Mouse (Mus musculus) forebrain, embryonic 13.5 days (tissue): ENCODE measurements around the gene Fam198b. TPM values are rescaled to one million over a fixed set of nuclear protein-coding genes. Genes with fewer than 3 reads are reported as not detected.

Experiments used
- ATAC-seq: fragments of 200-750 bp; cut with Nextera tagmentation; 2 replicates; pipeline ENCODE4 v1.8.0; 2017
- H3K27ac ChIP-seq: fragments of 300-500 bp; sonication (generic); 2 replicates; pipeline ENCODE4 v1.5.1; 2015; ENCODE audit warnings: inconsistent platforms, mild to moderate bottlenecking, moderate library complexity
- H3K27me3 ChIP-seq: fragments of 300-500 bp; sonication (generic); 2 replicates; pipeline ENCODE4 v1.6.1; 2015; ENCODE audit warnings: mild to moderate bottlenecking, inconsistent platforms
- H3K36me3 ChIP-seq: fragments of 300-500 bp; sonication (generic); 2 replicates; pipeline ENCODE4 v1.6.1; 2015; ENCODE audit warnings: mild to moderate bottlenecking, inconsistent platforms; ENCODE audit not compliant: poor library complexity, severe bottlenecking
- H3K4me1 ChIP-seq: fragments of 300-500 bp; sonication (generic); 2 replicates; pipeline ENCODE4 v1.6.1; 2015; ENCODE audit warnings: inconsistent platforms
- H3K4me2 ChIP-seq: fragments of 300-500 bp; sonication (generic); 2 replicates; pipeline ENCODE4 v1.6.1; 2015; ENCODE audit warnings: inconsistent platforms, mild to moderate bottlenecking, moderate library complexity
- H3K4me3 ChIP-seq: fragments of 300-500 bp; sonication (generic); 2 replicates; pipeline ENCODE4 v1.5.1; 2015; ENCODE audit warnings: mild to moderate bottlenecking, inconsistent platforms
- H3K9ac ChIP-seq: fragments of 300-500 bp; sonication (generic); 2 replicates; pipeline ENCODE4 v1.6.1; 2015; ENCODE audit warnings: mild to moderate bottlenecking, inconsistent platforms
- H3K9me3 ChIP-seq: fragments of 300-500 bp; sonication (generic); replicated peaks from 2 replicates; pipeline ENCODE4 v1.6.1; 2016; ENCODE audit warnings: inconsistent platforms
- WGBS: fragments of 180-500 bp; shearing (Covaris S2); methylation state at CpG from one replicate; pipeline ENCODE4 v1.1.7; 2015; 5-methylcytosine and 5-hydroxymethylcytosine counted together
- polyA plus RNA-seq: library from polyadenylated mRNA; unstranded; fragments of >200 nt; fragmentation: Nextera tagmentation; extraction: Ambion mirVana; gene quantifications from 2 replicates; pipeline ENCODE4 v1.2.1, GENCODE M21; 2015

The Fam198b gene
- polyA plus RNA-seq, 1 experiment from 2014 or later, result 0.79 TPM

DNA sequence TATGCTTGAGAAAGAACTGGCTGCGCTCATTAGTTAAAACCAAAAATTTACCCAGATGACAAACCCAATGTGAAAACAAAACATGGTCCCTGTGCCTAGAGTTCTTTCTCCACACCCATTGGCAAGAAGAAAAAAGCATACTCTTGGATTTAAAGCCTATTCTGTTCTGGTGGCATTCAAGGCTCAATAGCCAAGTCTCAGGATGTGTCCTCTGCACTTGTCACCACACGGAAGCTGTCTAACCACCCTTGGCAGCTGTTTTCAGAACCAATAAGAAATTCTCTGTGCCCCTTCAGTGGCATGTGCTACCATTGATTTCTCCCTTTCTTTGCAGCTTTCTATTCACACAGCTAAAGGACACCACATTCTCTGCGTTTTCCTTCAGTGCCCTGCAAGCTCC is 26.1 kb upstream of the Fam198b start:
- Histone ChIP-seq H3K9ac (no peak overlapping the region), H3K4me2 (no peak overlapping the region), H3K27ac (0 out of 2 replicates have a peak overlapping the region, but pooled peaks have one; percentile 7), H3K4me3 (no peak overlapping the region), H3K36me3 (no peaks in the 10 kb centered on the region), H3K9me3 (no peaks in the 10 kb centered on the region), H3K4me1 (peaks cover 11% of the 10 kb centered on the region; the same call in 1 of the 2 replicates), H3K27me3 (no peaks in the 10 kb centered on the region)
- peak; percentile 64 for ATAC-seq
- WGBS, result 44% methylated on average over 3 of the region's 3 CpGs

DNA sequence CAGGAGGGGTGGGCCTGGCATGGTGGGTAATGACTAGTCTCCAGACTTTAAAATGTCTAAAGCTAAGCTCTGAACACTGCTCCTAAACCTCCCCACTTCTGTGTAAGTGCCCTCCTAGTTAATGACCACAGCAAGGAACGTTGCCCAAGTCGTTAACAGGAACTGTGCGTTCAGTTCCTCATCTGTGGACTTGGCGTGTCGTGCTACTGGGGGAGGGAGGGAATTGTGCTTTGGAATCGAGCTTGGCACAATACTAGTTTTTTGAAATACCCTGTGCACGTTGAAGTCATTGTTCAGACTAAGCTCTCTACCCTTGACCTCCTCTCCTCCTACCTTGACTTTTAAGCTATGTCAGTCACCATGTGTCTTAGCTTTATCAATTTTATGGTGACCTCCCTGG is 19.5 kb upstream of the Fam198b start:
- H3K36me3 ChIP-seq, result no peaks in the 10 kb centered on the region
- H3K9ac ChIP-seq, result no peak overlapping the region
- peaks cover 17% of the 10 kb centered on the region for H3K4me1 ChIP-seq
- 43% methylated on average over 7 of the region's 7 CpGs for WGBS
- H3K27me3 ChIP-seq, result no peaks in the 10 kb centered on the region
- H3K4me2 ChIP-seq, result no peak overlapping the region
- no peak overlapping the region for H3K4me3 ChIP-seq
- ATAC-seq, result no peak; the same call in 1 of the 2 replicates
- no peaks in the 10 kb centered on the region for H3K9me3 ChIP-seq
- H3K27ac ChIP-seq, result no peak overlapping the region

GRCm38 (mm10) chr3:79866089-79866488 is 18.2 kb upstream of the Fam198b start:
- H3K36me3 ChIP-seq, result no peaks in the 10 kb centered on the region
- no peak for ATAC-seq
- no peak overlapping the region for H3K4me2 ChIP-seq
- H3K4me1 ChIP-seq, result peaks cover 17% of the 10 kb centered on the region
- H3K9me3 ChIP-seq, result no peaks in the 10 kb centered on the region
- no peaks in the 10 kb centered on the region for H3K27me3 ChIP-seq
- 78% methylated on average over 3 of the region's 3 CpGs for WGBS
- H3K4me3 ChIP-seq, result no peak overlapping the region
- no peak overlapping the region for H3K9ac ChIP-seq
- no peak overlapping the region; the same call in 1 of the 2 replicates for H3K27ac ChIP-seq

DNA sequence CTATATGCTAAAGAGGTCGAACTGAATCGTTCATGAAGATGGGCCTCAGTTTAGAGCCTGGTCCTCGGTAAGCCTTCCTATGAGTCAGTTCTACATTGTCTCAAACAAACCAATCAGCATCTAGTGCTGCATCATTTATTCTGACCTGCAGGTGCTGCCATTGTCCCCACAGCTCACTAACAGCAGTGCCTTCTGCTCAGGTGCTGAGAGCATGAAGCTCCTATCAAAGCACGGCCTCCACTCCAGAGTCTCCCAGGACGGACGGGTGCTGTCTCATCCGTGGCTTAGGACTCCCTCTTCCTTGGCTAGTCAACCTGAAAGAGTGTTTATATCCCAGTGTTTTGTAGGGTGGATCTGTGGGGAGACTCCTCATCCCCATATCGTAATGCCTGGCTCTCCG is 17.8 kb upstream of the Fam198b start:
- no peak overlapping the region for H3K4me3 ChIP-seq
- H3K4me1 ChIP-seq, result peaks cover 17% of the 10 kb centered on the region
- no peaks in the 10 kb centered on the region for H3K27me3 ChIP-seq
- no peak overlapping the region for H3K4me2 ChIP-seq
- H3K9me3 ChIP-seq, result no peaks in the 10 kb centered on the region
- no peaks in the 10 kb centered on the region for H3K36me3 ChIP-seq
- H3K27ac ChIP-seq, result peak overlapping the region; percentile 52
- H3K9ac ChIP-seq, result no peak overlapping the region
- 79% methylated on average over 9 of the region's 9 CpGs for WGBS
- ATAC-seq, result 0 out of 2 replicates have a peak, but pooled peaks have one; percentile 31

DNA sequence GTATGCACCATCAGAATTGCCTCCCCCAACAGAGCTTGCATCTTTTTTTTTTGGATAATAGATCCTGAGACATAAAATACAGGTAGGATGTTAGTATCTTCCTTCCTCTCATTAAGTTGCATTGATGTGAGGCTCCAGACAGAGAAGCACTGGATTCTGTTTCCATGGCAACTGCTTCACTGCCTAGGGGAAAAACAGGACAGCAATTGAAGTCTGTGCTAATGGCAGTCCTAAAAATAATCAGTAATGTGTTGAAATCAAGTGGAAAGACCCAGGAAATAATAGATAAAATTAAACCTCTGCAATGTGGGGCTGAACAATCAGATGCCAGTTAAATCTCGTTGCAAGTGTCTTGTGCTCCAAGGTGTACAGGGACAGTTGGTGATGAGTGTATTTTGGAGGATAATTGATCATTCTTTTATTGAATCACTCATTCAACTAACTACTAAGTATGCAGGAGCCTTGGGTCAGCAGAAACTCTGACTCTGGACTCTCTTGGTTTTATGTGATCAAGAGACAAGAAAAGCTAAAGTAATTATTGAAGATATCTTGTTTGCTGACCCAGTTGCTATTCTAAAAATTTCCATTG is 17.1 kb upstream of the Fam198b start:
- no peaks in the 10 kb centered on the region for H3K9me3 ChIP-seq
- H3K4me1 ChIP-seq, result peaks cover 17% of the 10 kb centered on the region
- no peaks in the 10 kb centered on the region for H3K36me3 ChIP-seq
- H3K9ac ChIP-seq, result no peak overlapping the region
- peak; percentile 84 for ATAC-seq
- peak overlapping the region; percentile 52 for H3K27ac ChIP-seq
- H3K4me2 ChIP-seq, result no peak overlapping the region
- WGBS, result 15% methylated on average over 1 of the region's 1 CpGs
- no peaks in the 10 kb centered on the region for H3K27me3 ChIP-seq
- H3K4me3 ChIP-seq, result no peak overlapping the region

- Histone ChIP-seq H3K4me3 (no peak overlapping the region), H3K9me3 (no peaks in the 10 kb centered on the region), H3K27me3 (no peaks in the 10 kb centered on the region), H3K4me1 (peaks cover 5% of the 10 kb centered on the region; the same call in 1 of the 2 replicates), H3K9ac (no peak overlapping the region), H3K36me3 (no peaks in the 10 kb centered on the region), H3K4me2 (no peak overlapping the region), H3K27ac (no peak overlapping the region)
- no peak for ATAC-seq
- WGBS, result 89% methylated on average over 5 of the region's 5 CpGs
Measured at GRCm38 (mm10) chr3:79875471-79875870, 8.9 kb upstream of the Fam198b start.

DNA sequence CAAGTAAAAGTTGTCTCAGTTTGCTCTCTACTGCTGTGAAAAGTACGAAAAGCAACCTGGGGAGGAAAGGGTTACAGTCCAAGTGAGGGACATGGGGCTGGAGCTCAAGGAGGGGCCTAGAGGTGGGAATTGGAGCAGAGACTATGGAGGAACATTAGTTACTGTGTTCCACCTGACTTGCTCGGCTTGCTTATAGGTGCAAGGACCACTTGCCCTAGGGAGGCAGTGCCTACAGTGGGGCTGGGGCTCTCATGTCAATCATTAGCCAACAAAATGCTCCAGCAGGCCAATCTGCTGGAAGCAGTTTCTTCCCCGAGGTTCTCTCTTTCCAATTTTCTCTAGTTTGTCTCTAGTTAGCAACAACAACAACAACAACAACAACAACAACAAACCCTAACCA is 6.0 kb upstream of the Fam198b start:
- Histone ChIP-seq H3K9me3 (no peaks in the 10 kb centered on the region), H3K27ac (no peak overlapping the region), H3K27me3 (no peaks in the 10 kb centered on the region), H3K4me3 (no peak overlapping the region), H3K4me1 (peaks cover 5% of the 10 kb centered on the region; the same call in 1 of the 2 replicates), H3K4me2 (no peak overlapping the region), H3K9ac (no peak overlapping the region), H3K36me3 (no peaks in the 10 kb centered on the region)
- no peak for ATAC-seq
- WGBS, result 92% methylated on average over 3 of the region's 3 CpGs

GRCm38 (mm10) chr3:79879246-79879645 is 5.1 kb upstream of the Fam198b start:
- Histone ChIP-seq H3K27me3 (no peaks in the 10 kb centered on the region), H3K9ac (no peak overlapping the region), H3K27ac (no peak overlapping the region), H3K4me3 (no peak overlapping the region), H3K9me3 (no peaks in the 10 kb centered on the region), H3K36me3 (no peaks in the 10 kb centered on the region), H3K4me2 (peak overlapping the region; percentile 4; the same call in 1 of the 2 replicates), H3K4me1 (peaks cover 5% of the 10 kb centered on the region; the same call in 1 of the 2 replicates)
- WGBS, result 62% methylated on average over 9 of the region's 9 CpGs
- peak; percentile 10; the same call in 1 of the 2 replicates for ATAC-seq

DNA sequence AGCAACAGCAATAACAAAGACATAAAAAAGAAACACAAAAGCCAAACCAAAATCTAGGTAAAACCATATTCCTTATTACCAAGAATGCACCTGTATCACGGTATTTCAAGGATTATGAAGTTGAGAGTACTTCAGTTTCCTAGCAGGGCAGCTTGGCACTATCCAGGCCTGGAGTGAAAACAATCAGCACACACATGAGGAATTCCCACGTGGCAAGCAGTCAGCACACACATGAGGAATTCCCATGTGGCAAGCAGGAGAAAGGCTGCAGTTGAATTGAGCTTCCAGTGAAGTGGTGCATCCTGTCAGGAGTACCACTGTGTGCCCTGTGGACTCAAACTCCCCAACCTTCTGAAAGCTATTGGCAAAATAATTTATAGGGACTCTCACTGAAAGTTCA is 2.7 kb upstream of the Fam198b start:
- 57% methylated on average over 2 of the region's 2 CpGs for WGBS

GRCm38 (mm10) chr3:79883092-79883491 is 1.2 kb upstream of the Fam198b start:
- WGBS, result 52% methylated on average over 7 of the region's 7 CpGs
- peaks cover 5% of the 10 kb centered on the region; the same call in 1 of the 2 replicates for H3K4me1 ChIP-seq
- peak; percentile 34; the same call in 1 of the 2 replicates for ATAC-seq
- H3K27me3 ChIP-seq, result no peaks in the 10 kb centered on the region
- no peak overlapping the region for H3K4me3 ChIP-seq
- no peak overlapping the region for H3K4me2 ChIP-seq
- no peak overlapping the region for H3K9ac ChIP-seq
- no peaks in the 10 kb centered on the region for H3K9me3 ChIP-seq
- H3K27ac ChIP-seq, result no peak overlapping the region
- no peaks in the 10 kb centered on the region for H3K36me3 ChIP-seq

More for the DNA sequence above, 2.7 kb upstream of the Fam198b start:
- Histone ChIP-seq H3K36me3 (no peaks in the 10 kb centered on the region), H3K4me1 (peaks cover 5% of the 10 kb centered on the region; the same call in 1 of the 2 replicates), H3K9me3 (no peaks in the 10 kb centered on the region), H3K9ac (no peak overlapping the region), H3K27me3 (no peaks in the 10 kb centered on the region), H3K4me3 (no peak overlapping the region), H3K27ac (no peak overlapping the region), H3K4me2 (no peak overlapping the region)
- no peak for ATAC-seq

DNA sequence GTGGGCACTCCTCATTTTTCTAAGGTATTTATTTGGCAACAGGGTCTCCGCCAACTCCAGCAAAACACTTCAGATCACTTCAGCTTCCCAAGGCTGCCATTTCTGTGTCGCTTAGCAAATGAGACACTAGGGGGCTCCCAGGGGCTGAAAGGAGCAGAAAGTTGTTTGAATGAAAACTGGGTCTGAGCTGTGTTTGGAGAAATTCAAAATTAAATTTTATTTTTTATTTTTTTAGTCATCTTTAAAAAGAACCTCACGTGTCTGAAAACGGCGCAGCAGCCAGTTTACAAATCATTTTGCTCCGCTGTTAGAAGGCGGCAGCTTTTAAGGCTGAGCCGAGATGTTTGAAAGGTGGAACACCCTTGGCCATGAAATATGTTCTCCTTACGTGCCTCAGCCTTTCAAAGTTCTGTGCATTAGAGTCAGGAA is 442 bp downstream of the Fam198b start:
- WGBS, result 55% methylated on average over 9 of the region's 9 CpGs
- ATAC-seq, result no peak

GRCm38 (mm10) chr3:79885686-79886356 is 1.5 kb downstream of the Fam198b start:
- Histone ChIP-seq H3K9me3 (no peaks in the 10 kb centered on the region), H3K4me1 (no peaks in the 10 kb centered on the region), H3K4me2 (no peak overlapping the region), H3K27me3 (no peaks in the 10 kb centered on the region), H3K36me3 (no peaks in the 10 kb centered on the region), H3K9ac (no peak overlapping the region), H3K4me3 (no peak overlapping the region), H3K27ac (no peak overlapping the region)
- no peak for ATAC-seq
- 82% methylated on average over 19 of the region's 19 CpGs for WGBS

More for the DNA sequence above, 442 bp downstream of the Fam198b start:
- no peak overlapping the region for H3K9ac ChIP-seq
- H3K27me3 ChIP-seq, result no peaks in the 10 kb centered on the region
- H3K4me3 ChIP-seq, result no peak overlapping the region
- H3K27ac ChIP-seq, result no peak overlapping the region
- no peaks in the 10 kb centered on the region for H3K9me3 ChIP-seq
- no peak overlapping the region for H3K4me2 ChIP-seq
- H3K4me1 ChIP-seq, result no peaks in the 10 kb centered on the region
- H3K36me3 ChIP-seq, result no peaks in the 10 kb centered on the region
